Mouse (Mus musculus) midbrain, postnatal 0 days (tissue): ENCODE measurements around the gene Arv1. TPM values are rescaled to one million over a fixed set of nuclear protein-coding genes. Genes with fewer than 3 reads are reported as not detected.

Source experiments
- ATAC-seq: fragments of 200-750 bp; cut with Nextera tagmentation; 2 replicates; pipeline ENCODE4 v1.8.0; 2017; ENCODE audit warnings: moderate number of reproducible peaks, mild to moderate bottlenecking, moderate TSS enrichment, moderate library complexity; ENCODE audit not compliant: low FRiP score
- DNase-seq: peaks from one replicate; pipeline ENCODE4 v3.0.0-alpha.2; 2015; ENCODE audit warnings: low spot score
- H3K27ac ChIP-seq: fragments of 300-500 bp; sonication (generic); 2 replicates; pipeline ENCODE4 v1.5.1; 2014; ENCODE audit warnings: low read depth, mild to moderate bottlenecking, low read length, mixed read lengths
- H3K27me3 ChIP-seq: fragments of 300-500 bp; sonication (generic); 2 replicates; pipeline ENCODE4 v1.6.1; 2014; ENCODE audit warnings: low read length, control low read depth, mixed read lengths; ENCODE audit not compliant: insufficient read depth
- H3K36me3 ChIP-seq: fragments of 300-500 bp; sonication (generic); 2 replicates; pipeline ENCODE4 v1.6.1; 2014; ENCODE audit warnings: low read length, control low read depth, mixed read lengths; ENCODE audit not compliant: insufficient read depth
- H3K4me1 ChIP-seq: fragments of 300-500 bp; sonication (generic); 2 replicates; pipeline ENCODE4 v1.6.1; 2014; ENCODE audit warnings: mild to moderate bottlenecking, control low read depth, antibody characterized with exemption, low read length, mixed read lengths; ENCODE audit not compliant: insufficient read depth
- H3K4me2 ChIP-seq: fragments of 300-500 bp; sonication (generic); 2 replicates; pipeline ENCODE4 v1.6.1; 2014; ENCODE audit warnings: low read depth, mild to moderate bottlenecking, low read length, mixed read lengths; ENCODE audit not compliant: poor library complexity, severe bottlenecking
- H3K4me3 ChIP-seq: fragments of 300-500 bp; sonication (generic); 2 replicates; pipeline ENCODE4 v1.5.1; 2014; ENCODE audit warnings: low read depth, mild to moderate bottlenecking, low read length, moderate library complexity
- H3K9ac ChIP-seq: fragments of 300-500 bp; sonication (generic); replicated peaks from 2 replicates; pipeline ENCODE4 v1.6.1; 2014; ENCODE audit warnings: mild to moderate bottlenecking, low read length, moderate library complexity, mixed read lengths; ENCODE audit not compliant: poor library complexity, severe bottlenecking
- H3K9me3 ChIP-seq: fragments of 300-500 bp; sonication (generic); 2 replicates; pipeline ENCODE4 v1.6.1; 2016; ENCODE audit warnings: low read length, control low read depth
- CTCF ChIP-seq: IDR thresholded peaks from 2 replicates; pipeline ENCODE4 v1.5.1; 2016; ENCODE audit warnings: antibody characterized with exemption, mild to moderate bottlenecking
- WGBS: fragments of 180-500 bp; shearing (Covaris S2); extraction: QIAGEN DNeasy Blood & Tissue Kit; methylation state at CpG from one replicate; pipeline ENCODE4 v1.1.7; 2014; 5-methylcytosine and 5-hydroxymethylcytosine counted together
- polyA plus RNA-seq: library from polyadenylated mRNA; unstranded; fragments of >200 nt; fragmentation: Nextera tagmentation; extraction: Ambion mirVana; gene quantifications from 2 replicates; pipeline ENCODE4 v1.2.1, GENCODE M21; 2015
- total RNA-seq: library from RNA; depleted of rRNA; stranded (reverse); fragments of >200 nt; gene quantifications from 2 replicates; pipeline ENCODE4 v1.2.3, GENCODE M21; 2014

The Arv1 gene
- total and polyA plus RNA-seq, 2 experiments from 2014 or later: 25.4 to 35.7 TPM

- no peak overlapping the region for H3K27ac ChIP-seq
- no peaks in the 10 kb centered on the region for H3K27me3 ChIP-seq
- peaks cover 50% of the 10 kb centered on the region for H3K36me3 ChIP-seq
- H3K4me3 ChIP-seq: no peak overlapping the region
- H3K4me2 ChIP-seq: no peak overlapping the region
- no peak for DNase-seq
- H3K4me1 ChIP-seq: no peaks in the 10 kb centered on the region
- 86% methylated on average over 5 of the region's 5 CpGs for WGBS
- ATAC-seq: no peak
- TF ChIP-seq CTCF: no peak
- no peaks in the 10 kb centered on the region for H3K9me3 ChIP-seq
- no peak overlapping the region for H3K9ac ChIP-seq
Measured at GRCm38 (mm10) chr8:124700271-124700670, 21.7 kb upstream of the Arv1 start.

GRCm38 (mm10) chr8:124701023-124701422, 20.9 kb upstream of the Arv1 start:
- ATAC-seq (no peak), DNase-seq (no peak)
- no peaks in the 10 kb centered on the region for H3K9me3 ChIP-seq
- WGBS: 93% methylated on average over 9 of the region's 9 CpGs
- H3K4me1 ChIP-seq: no peaks in the 10 kb centered on the region
- no peak overlapping the region for H3K4me2 ChIP-seq
- H3K4me3 ChIP-seq: no peak overlapping the region
- TF ChIP-seq CTCF: no peak
- H3K9ac ChIP-seq: no peak overlapping the region
- peaks cover 46% of the 10 kb centered on the region for H3K36me3 ChIP-seq
- H3K27ac ChIP-seq: no peak overlapping the region
- no peaks in the 10 kb centered on the region for H3K27me3 ChIP-seq

DNA sequence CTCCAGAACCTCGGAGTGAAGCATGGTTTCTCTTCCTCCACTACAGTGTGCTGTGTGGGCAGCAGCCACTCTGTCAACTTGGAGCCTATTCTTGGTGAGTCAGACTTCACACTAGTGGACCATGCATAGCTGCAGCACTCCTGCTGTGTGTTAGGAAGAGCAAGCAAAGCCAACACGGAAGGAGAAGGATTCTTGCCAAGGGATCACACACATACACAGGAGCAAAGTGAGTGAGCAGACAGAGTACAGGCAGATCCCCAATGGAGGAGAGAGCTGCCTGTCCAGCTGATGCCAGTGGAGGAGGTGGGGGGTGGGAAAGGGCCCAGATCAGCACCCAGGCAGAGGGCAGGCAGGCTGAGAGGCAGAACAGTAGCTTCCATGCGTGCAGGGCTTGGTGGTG, 19.8 kb upstream of the Arv1 start:
- ATAC-seq (no peak), DNase-seq (peak; percentile 7)
- H3K27ac ChIP-seq: no peak overlapping the region
- no peak for TF ChIP-seq CTCF
- no peak overlapping the region for H3K9ac ChIP-seq
- H3K27me3 ChIP-seq: no peaks in the 10 kb centered on the region
- no peak overlapping the region for H3K4me2 ChIP-seq
- WGBS: 81% methylated on average over 3 of the region's 3 CpGs
- no peaks in the 10 kb centered on the region for H3K4me1 ChIP-seq
- H3K9me3 ChIP-seq: no peaks in the 10 kb centered on the region
- peaks cover 43% of the 10 kb centered on the region for H3K36me3 ChIP-seq
- no peak overlapping the region for H3K4me3 ChIP-seq

GRCm38 (mm10) chr8:124703526-124703925, 18.4 kb upstream of the Arv1 start:
- DNase-seq (no peak), ATAC-seq (no peak)
- Histone ChIP-seq H3K36me3 (peaks cover 34% of the 10 kb centered on the region), H3K9me3 (no peaks in the 10 kb centered on the region), H3K4me3 (no peak overlapping the region), H3K4me2 (no peak overlapping the region), H3K9ac (no peak overlapping the region), H3K27ac (no peak overlapping the region), H3K27me3 (no peaks in the 10 kb centered on the region), H3K4me1 (no peaks in the 10 kb centered on the region)
- no peak for TF ChIP-seq CTCF
- 86% methylated on average over 4 of the region's 4 CpGs for WGBS

GRCm38 (mm10) chr8:124704376-124704775, 17.6 kb upstream of the Arv1 start:
- 86% methylated on average over 4 of the region's 4 CpGs for WGBS
- Histone ChIP-seq H3K9ac (no peak overlapping the region), H3K36me3 (peaks cover 38% of the 10 kb centered on the region), H3K9me3 (no peaks in the 10 kb centered on the region), H3K4me3 (no peak overlapping the region), H3K4me1 (no peaks in the 10 kb centered on the region), H3K27me3 (no peaks in the 10 kb centered on the region), H3K27ac (no peak overlapping the region), H3K4me2 (no peak overlapping the region)
- ATAC-seq: no peak
- TF ChIP-seq CTCF: no peak
- DNase-seq: no peak

GRCm38 (mm10) chr8:124705823-124706222, 16.1 kb upstream of the Arv1 start:
- no peak for ATAC-seq
- H3K4me2 ChIP-seq: no peak overlapping the region
- no peak for TF ChIP-seq CTCF
- H3K4me3 ChIP-seq: no peak overlapping the region
- DNase-seq: no peak
- 96% methylated on average over 8 of the region's 8 CpGs for whole genome bisulfite sequencing
- H3K9me3 ChIP-seq: no peaks in the 10 kb centered on the region
- H3K27me3 ChIP-seq: no peaks in the 10 kb centered on the region
- peaks cover 37% of the 10 kb centered on the region for H3K36me3 ChIP-seq
- H3K4me1 ChIP-seq: no peaks in the 10 kb centered on the region
- H3K27ac ChIP-seq: no peak overlapping the region
- no peak overlapping the region for H3K9ac ChIP-seq

DNA sequence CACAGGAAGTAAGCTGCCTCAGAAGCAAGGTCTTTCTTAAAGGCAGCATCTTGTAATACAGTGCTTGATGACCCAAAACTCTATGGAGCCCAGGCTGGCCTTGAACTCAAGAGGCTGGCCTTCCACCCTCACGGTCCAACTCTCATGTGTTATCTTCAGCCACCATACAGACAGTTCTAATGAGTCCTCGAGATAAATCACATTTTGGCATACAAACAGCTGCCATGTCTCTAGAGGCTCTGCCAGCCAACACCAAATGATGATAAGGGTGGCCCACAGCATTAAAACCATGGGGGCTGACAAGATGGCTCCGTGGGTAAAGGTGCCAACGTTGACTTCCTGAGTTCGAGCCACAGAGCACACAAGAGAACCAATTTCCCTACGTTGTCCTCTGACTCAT, 8.7 kb upstream of the Arv1 start:
- ATAC-seq (no peak), DNase-seq (no peak)
- Histone ChIP-seq H3K9me3 (no peaks in the 10 kb centered on the region), H3K27me3 (no peaks in the 10 kb centered on the region), H3K36me3 (peaks cover 44% of the 10 kb centered on the region), H3K27ac (no peak overlapping the region), H3K4me2 (no peak overlapping the region), H3K9ac (no peak overlapping the region), H3K4me1 (no peaks in the 10 kb centered on the region), H3K4me3 (no peak overlapping the region)
- TF ChIP-seq CTCF: no peak
- 95% methylated on average over 6 of the region's 6 CpGs for WGBS
